Mouse (Mus musculus): ENCODE measurements at regions not wholly inside any gene's neighbourhood (a gene's known extent, or its start where the extent isn't known, plus 50 kb on each side); places are given as distances from the start of the nearest gene placed in this dataset.

- TF ChIP-seq POLR2A (IDR thresholded peaks at IDR 0.05; ENCODE audit: borderline replicate concordance, extremely low read depth, insufficient read depth, insufficient read length, poor library complexity, severe bottlenecking) (no peak), CTCF (IDR thresholded peaks at IDR 0.05; ENCODE audit: borderline replicate concordance, extremely low read depth, insufficient read depth, insufficient read length) (no peak)
These were observed 147.4 kb downstream of the Prr30 start for GRCm38 (mm10) chr14:101052760-101053159.
